Mouse (Mus musculus) brown adipose tissue, adult 24 weeks (tissue): ENCODE results near the gene F7. TPM values are rescaled to one million over a fixed set of nuclear protein-coding genes. Genes with fewer than 3 reads are reported as not detected.
"Not testable (repeated sequence)": the region's sequence is repeated elsewhere in the genome, so short reads cannot be mapped to it uniquely, and the experiment has no call there.

Experiments
- H3K27ac ChIP-seq: fragments of 200-500 bp; replicated peaks from 2 replicates; pipeline ENCODE4 v1.5.1; 2012; ENCODE audit warnings: low read depth, mild to moderate bottlenecking, low read length
- H3K4me1 ChIP-seq: fragments of 200-500 bp; 2 replicates; pipeline ENCODE4 v1.6.1; 2012; ENCODE audit warnings: low read length, mixed read lengths; ENCODE audit not compliant: control insufficient read depth, insufficient read depth, insufficient read length
- H3K4me3 ChIP-seq: fragments of 200-500 bp; 2 replicates; pipeline ENCODE4 v1.5.1; 2012; ENCODE audit warnings: low read depth, mild to moderate bottlenecking, low read length, moderate library complexity; ENCODE audit not compliant: insufficient read depth
- polyA plus RNA-seq: library from polyadenylated mRNA; stranded (reverse); fragments of >200 nt; gene quantifications from 2 replicates; pipeline ENCODE4 v1.2.4, GENCODE M21; 2012; ENCODE audit not compliant: missing spikeins, insufficient read depth, insufficient read length

F7 gene
- polyA plus RNA-seq, 1 experiment = not detected

- Histone ChIP-seq H3K4me1 (no peaks in the 10 kb centered on the region), H3K27ac (no peak within 1 kb of the TSS), H3K4me3 (no peak within 1 kb of the TSS)
These were observed 34.8 kb downstream of the F7 start, which contains the start of gene Proz for GRCm38 (mm10) chr8:13060441-13061150. Gene Proz (plus strand): TSS chr8:13060914.

GRCm38 (mm10) chr8:13063112-13063511 lies 37.3 kb downstream of the F7 start:
- no peaks in the 10 kb centered on the region for H3K4me1 ChIP-seq
- H3K4me3 ChIP-seq = no peak overlapping the region
- H3K27ac ChIP-seq = no peak overlapping the region

- H3K4me3 ChIP-seq = no peak overlapping the region
- no peak overlapping the region for H3K27ac ChIP-seq
- no peaks in the 10 kb centered on the region for H3K4me1 ChIP-seq
These were observed 47.4 kb downstream of the F7 start for GRCm38 (mm10) chr8:13073255-13073654.

GRCm38 (mm10) chr8:13075044-13075443 lies 49.2 kb downstream of the F7 start:
- no peak overlapping the region for H3K4me3 ChIP-seq
- no peak overlapping the region for H3K27ac ChIP-seq
- no peaks in the 10 kb centered on the region for H3K4me1 ChIP-seq

GRCm38 (mm10) chr8:13075579-13075978 lies 49.7 kb downstream of the F7 start:
- H3K4me1 ChIP-seq = not testable (repeated sequence)

GRCm38 (mm10) chr8:13077542-13077941 lies 51.7 kb downstream of the F7 start:
- Histone ChIP-seq H3K27ac (no peak overlapping the region), H3K4me3 (no peak overlapping the region), H3K4me1 (no peaks in the 10 kb centered on the region)

More at GRCm38 (mm10) chr8:13075579-13075978, 49.7 kb downstream of the F7 start:
- H3K4me3 ChIP-seq, H3K27ac ChIP-seq: not testable (repeated sequence)

Other genes starting within 250 kb of the F7 start
- gene Mcf2l, start 152.2 kb upstream of the F7 start, polyA plus RNA-seq = 7.2 and 10.0 TPM in 2 replicates
- gene F10, start 11.3 kb downstream of the F7 start, polyA plus RNA-seq = not detected in 2 replicates
- gene Proz, start 34.9 kb downstream of the F7 start, polyA plus RNA-seq = not detected in 2 replicates
- gene Pcid2, start 79.4 kb downstream of the F7 start, polyA plus RNA-seq = 10.8 and 12.3 TPM in 2 replicates
- gene Cul4a, start 79.6 kb downstream of the F7 start, polyA plus RNA-seq = 48.5 and 48.8 TPM in 2 replicates
- 398 and 413 TPM in 2 replicates for gene Lamp1, start 133.1 kb downstream of the F7 start, polyA plus RNA-seq
- gene Grtp1, start 174.6 kb downstream of the F7 start, polyA plus RNA-seq = 33.7 and 45.2 TPM in 2 replicates
- gene Adprhl1, start 228.1 kb downstream of the F7 start, polyA plus RNA-seq = 15.6 and 22.8 TPM in 2 replicates